Mouse (Mus musculus) A20 (cell line): ENCODE data around the gene Xab2.
"Not testable (repeated sequence)": the region's sequence is repeated elsewhere in the genome, so short reads cannot be mapped to it uniquely, and the experiment has no call there.

Source experiments
- DNase-seq: peaks from one replicate; pipeline ENCODE4 v3.0.0-alpha.2; 2011; ENCODE audit warnings: low read depth, low spot score

The Xab2 gene

GRCm38 (mm10) chr8:3609046-3609815, 11.9 kb downstream of the Xab2 start:
- no peak for DNase-seq

- no peak for DNase-seq
These were observed 13.3 kb downstream of the Xab2 start for GRCm38 (mm10) chr8:3607822-3608221.

DNA sequence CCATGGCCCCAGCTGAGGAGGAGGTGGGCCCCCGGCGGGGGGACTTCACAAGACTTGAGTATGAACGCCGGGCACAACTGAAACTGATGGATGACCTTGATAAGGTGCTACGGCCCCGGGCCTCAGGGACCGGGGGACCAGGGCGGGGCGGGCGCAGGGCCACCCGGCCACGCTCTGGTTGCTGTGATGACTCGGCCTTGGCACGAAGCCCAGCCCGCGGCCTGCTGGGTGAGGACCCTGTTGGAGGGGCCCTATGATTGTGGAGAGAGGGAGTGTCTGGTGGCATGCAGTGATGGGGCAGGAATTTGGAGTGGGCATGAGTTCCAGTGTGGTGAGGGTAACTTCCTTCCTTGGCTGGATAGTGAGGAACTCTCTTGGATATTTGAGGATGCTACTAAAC, 14.5 kb downstream of the Xab2 start:
- DNase-seq: no peak

- DNase-seq: no peak
These were observed 17.7 kb downstream of the Xab2 start for GRCm38 (mm10) chr8:3603439-3603838.

DNA sequence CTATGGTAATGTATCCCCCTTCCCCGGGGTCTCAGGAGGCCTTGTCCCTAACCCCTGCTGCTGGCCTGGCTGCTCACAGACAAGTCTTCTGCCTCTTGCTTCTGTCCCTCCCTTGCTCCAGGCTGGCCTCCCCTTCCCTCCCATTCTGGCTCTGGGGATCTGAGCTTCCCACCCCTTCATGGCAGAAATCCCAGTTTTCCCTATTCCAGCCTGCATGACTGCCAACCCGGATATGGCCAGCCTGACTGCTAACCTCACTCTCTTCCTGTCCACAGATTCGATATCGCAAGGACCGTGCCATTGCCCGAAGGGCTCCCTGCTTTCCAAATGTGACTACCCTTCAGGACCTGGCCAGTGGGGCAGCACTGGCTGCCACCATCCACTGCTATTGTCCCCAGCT, 20.7 kb downstream of the Xab2 start:
- DNase-seq: no peak

DNA sequence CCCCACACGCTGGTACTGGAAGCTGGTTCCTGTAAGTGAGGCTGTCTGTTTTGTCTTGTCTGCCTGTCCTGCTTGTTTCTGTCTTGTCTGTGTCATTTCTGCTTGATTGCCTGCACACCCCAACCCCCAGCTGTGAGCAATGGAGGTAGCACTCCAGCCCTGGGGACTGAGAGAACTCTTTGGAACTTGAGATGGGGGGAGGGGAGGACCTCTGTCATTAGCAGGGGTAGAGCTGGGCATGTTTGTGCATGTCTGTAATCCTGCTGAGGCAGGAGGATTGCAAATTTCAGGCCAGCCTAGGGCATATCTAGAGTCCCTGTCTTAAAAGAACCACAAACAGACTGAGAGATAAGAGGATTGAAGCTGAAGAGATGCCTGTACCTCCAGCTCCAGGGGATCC, 21.9 kb downstream of the Xab2 start:
- DNase-seq: no peak

GRCm38 (mm10) chr8:3598054-3598453, 23.1 kb downstream of the Xab2 start:
- DNase-seq: no peak

DNA sequence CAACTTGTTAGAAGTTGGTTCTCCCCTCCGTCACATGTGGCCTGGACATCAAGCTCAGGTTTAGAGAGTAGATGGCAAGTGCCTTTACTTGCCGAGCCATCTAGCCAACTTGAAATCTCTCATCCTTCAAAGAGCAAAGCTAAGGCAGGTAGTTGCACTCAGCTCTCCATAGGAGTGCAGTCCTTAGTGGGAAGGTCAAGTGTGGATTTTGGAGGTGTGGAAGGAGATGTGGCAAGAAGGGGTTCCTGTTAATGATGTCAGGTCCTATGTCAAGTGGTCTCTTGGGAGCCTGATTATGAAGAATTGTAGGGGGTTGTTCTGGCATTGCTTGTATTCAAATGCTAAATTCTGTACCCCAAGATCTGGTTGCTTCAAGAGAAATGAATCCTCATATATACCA, 26.6 kb downstream of the Xab2 start:
- no peak for DNase-seq

DNA sequence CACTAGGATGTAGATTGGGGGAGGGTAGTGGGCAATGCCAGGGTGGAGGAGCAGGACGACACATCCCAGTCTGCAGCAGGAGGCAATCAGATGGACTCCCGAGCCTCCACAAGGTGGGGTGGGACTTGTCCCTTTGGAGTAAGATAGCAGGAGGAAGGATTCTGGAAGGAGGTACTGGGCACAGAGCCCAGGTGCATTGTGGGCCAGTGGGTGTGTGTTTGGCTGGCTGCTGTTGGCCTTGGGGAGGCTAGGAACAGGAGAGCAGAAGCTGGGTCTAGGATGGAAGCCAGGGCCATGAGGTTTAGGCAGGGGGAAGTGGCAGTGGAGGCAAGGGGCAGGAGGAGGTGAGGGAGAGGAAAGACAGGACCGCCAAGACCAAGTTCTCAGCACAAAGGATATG, 27.6 kb downstream of the Xab2 start:
- DNase-seq: no peak

GRCm38 (mm10) chr8:3588258-3588633, 32.9 kb downstream of the Xab2 start:
- DNase-seq: peak; percentile 25

DNA sequence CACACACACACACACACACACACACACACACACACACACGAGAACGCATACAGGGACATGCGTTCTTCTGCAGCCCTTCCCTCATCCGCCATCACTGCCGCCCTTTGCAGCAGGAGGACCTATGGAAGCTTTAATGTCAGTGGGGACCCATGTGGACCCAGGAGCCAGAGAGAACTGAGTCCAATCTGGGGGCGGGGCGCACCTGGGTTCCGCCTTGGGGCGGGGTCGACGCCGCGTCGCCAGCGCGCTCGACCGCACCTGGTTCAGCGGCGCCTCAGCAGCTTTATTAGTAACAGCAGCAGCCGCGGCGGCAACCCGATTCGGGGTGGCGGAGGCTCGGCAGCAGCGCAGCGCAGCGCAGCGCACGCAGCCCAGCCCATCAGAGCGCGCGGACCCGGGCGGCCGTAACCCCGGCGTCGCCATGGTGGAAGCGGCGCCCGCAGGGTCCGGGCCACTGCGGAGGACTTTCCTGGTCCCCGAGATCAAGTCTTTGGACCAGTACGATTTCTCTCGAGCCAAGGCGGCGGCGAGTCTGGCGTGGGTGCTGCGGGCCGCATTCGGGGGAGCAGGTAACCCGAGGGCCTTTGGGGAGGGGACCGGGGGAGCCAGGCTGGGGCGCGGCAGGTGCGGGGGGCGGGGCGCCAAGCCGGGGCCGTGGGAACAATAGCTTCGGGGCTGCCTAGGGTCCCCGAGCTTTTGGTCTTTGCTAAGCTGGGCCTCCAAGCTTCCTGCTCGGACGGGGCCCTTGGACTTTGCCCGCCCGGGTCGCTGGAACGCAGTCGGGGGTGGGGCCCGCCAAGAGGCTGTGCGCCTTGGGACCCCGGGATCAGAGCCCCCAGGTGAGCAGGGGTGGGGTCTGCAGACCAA, 33.5 kb downstream of the Xab2 start:
- peak; percentile 84 for DNase-seq

- DNase-seq: no peak
These were observed 34.1 kb downstream of the Xab2 start, which contains the start of gene Camsap3 for GRCm38 (mm10) chr8:3586993-3587390. Camsap3 (plus strand) TSS chr8:3587293.

DNA sequence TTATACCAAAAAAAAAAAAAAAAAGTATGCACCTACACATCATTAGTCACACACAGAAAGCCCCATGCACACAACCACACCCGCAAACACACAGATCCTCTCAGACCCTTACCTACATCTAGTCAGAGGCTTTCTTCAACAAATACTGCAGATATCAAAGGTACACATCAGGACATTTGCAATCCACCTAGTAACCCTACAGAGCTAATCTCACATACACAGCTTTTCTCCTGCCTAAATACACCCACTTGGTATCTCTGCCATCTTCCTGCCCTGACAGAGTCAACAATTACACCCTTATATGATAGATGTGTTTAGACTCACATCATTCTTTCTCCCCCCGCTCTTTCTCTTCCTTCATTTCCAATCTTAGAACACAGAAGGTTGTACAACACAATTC, 34.7 kb downstream of the Xab2 start:
- no peak for DNase-seq

DNA sequence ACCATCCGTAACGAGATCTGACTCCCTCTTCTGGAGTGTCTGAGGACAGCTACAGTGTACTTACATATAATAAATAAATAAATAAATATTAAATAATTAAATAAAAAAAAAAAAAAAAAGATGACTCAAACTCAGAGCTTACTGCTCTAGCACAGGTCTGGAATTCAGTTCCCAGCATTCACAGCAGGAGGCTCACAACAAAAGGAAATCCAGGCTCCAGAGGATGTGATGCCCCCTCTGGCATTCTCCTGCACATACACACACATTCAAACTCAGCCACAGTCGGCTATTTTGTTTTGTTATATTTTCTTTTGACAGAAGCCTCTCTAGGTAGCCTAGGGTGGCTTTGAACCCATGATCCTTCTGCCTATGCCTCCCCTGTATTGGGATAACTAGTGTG, 39.2 kb downstream of the Xab2 start:
- DNase-seq: not testable (repeated sequence)

DNA sequence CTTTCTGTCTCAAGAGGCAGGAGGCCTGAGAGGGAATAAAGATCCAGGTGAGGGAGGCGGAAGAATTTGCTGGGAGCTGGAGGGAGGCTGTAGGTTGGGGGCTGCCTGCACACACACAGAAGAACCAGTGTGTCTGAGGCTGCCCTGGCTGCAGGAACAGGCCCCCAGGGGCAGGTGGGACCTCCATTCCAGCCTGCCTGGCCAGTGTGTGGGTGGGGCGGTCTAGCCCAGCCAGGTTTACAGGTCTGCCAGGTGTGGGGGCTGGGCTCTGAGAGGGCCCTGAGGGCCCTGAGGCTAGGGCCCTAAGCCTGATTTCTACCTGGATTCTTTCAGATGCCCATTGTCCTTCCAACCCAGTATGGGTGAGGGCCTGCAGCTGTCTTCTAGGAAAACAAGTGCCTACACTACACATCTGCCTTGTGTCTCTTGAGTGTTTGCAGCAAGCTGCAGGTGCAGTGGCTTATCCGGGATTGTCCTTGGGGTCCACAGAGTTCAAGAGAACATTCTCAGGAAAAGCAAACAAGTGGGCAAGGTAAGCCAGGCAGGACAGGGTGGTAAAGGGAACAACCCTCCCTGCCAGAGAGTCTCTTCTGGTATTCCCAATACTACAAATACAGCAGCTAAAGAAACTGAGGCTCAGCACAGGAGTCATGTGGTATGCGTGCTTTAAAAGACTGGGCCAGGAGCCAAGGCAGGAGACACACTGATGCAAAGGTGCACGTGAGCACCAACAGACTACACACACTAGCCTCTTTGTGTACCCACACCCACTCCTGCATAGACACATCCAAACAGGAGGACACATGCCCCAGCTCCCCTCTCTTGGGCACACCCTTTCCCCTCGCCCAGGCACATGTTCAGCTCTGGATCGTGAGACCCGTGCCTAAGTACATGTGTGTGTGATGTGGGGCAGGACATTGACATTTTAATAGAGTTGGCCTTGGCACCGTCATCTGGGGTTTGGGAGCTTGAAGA, 41.4 kb downstream of the Xab2 start:
- no peak for DNase-seq

GRCm38 (mm10) chr8:3576211-3576960, 44.7 kb downstream of the Xab2 start:
- no peak for DNase-seq

DNA sequence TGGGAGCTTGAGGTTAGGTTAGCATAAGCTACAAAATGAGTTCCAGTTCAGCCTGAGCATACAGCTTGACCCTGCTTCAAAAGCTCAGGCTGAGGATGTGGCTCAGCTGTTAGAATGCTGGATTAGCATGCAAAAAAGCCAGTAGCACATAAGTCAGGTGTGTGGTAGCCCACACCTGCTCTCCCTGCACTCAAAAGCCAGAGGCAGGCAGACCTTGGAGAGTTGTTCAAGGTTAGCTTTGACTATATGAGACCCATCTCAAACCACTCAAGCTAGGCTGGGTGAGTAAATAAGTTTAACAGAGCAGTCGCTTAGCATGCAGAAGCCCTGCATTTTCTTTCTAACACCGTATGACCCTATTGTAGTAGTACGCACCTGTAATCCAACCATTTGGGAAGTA, 46.6 kb downstream of the Xab2 start:
- DNase-seq: no peak

- no peak for DNase-seq
These were observed 51.3 kb downstream of the Xab2 start for GRCm38 (mm10) chr8:3569784-3570183.

DNA sequence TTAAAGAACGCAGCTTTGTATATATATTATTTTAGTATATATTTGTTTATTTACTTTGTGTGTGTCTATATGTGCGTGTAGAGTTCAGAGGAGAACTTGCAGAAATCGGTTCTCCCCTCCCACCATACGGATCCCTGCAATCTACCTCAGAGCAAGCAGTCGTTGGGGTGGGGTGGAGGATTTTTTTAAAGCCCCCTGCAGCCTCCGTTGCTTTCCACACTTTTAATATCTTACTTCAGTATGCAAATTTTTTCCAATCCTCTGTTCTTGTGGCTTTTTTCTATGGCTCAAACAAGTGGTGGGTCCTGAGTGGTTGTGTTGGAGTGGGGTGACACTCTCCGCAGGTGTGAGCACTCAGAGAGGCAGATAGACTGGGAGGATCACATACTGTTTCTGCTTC, 52.7 kb downstream of the Xab2 start:
- no peak for DNase-seq

GRCm38 (mm10) chr8:3567641-3568371, 53.3 kb downstream of the Xab2 start, which contains the start of gene C330021F23Rik:
C330021F23Rik (plus strand) TSS chr8:3567990.
- no peak for DNase-seq
